In the genomic region with DNA sequence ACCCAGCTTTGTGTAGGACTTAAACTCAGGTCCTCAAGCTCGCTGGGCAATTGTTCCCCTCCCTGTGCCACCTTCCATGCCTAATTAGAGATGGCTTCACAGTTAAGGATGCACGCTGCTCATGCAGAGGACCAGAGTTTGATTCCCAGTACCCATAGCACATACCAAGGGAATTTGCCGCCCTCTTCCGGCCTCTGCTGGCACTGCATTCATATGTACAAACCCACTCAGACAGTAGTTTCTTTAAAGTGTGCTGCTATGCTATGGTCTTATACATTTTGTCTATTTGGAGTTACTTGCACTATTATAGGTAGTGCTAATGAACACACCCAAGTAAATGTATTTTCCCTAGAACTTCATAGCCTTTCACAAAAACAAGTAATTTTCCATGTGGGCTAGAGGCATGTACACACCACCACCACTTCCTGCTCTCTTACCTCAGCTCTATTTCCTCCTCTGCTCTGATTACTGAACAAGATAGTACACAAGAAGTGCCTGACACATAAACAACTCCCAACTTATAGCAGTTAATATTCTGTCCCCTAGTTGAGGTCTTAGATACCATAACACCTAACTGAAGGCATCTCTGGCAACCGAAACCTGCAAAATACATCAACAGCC, we compare ENCODE assay signal across 11 mouse cellular contexts. TPM values are rescaled to one million over a fixed set of nuclear protein-coding genes. Genes with fewer than 3 reads are reported as not detected.
DNase-seq lines count a peak whose midpoint lies in the region; ATAC-seq and TF ChIP-seq lines count a peak whose summit lies in the region.
"Had no signal": no experiment of that assay in that cellular context is flagged by ENCODE, and none has a peak within 500 bp of the region (broad histone marks: within the 10 kb centered on the region; RNA-seq: fewer than 3 reads in every experiment).

No protein-coding gene starts in this region.

- no peak for DNase-seq in midbrain, postnatal 0 days (ENCODE audit: low spot score)
- peak; percentile 65 for DNase-seq in ZHBTc4 (ENCODE audit: low read depth, low spot score)
- no peak for DNase-seq in left cerebral cortex, adult 18-20 months (ENCODE audit: low spot score in 2 of 2)
- DNase-seq in embryo, embryonic 9.5 days (ENCODE audit: extremely low spot score), result no peak
- DNase-seq in heart, adult 11 months, result no peak
- DNase-seq in cerebellum, adult 9-11 months, result no peak
- DNase-seq: kidney, postnatal 36 days had no signal

- no peaks in the 10 kb centered on the region for H3K27me3 ChIP-seq in midbrain, postnatal 0 days (ENCODE audit: insufficient read depth, low read length)
- no peaks in the 10 kb centered on the region for H3K27me3 ChIP-seq in midbrain, embryonic 16.5 days (ENCODE audit: control insufficient read depth, insufficient read depth, low read depth, low read length)
- H3K27me3 ChIP-seq in liver, embryonic 12.5 days (replicated peaks), result no peaks in the 10 kb centered on the region
- H3K27me3 ChIP-seq: limb, embryonic 13.5 days had no signal

- H3K9me3 ChIP-seq in midbrain, postnatal 0 days (ENCODE audit: low read length), result no peaks in the 10 kb centered on the region
- no peaks in the 10 kb centered on the region for H3K9me3 ChIP-seq in midbrain, embryonic 16.5 days (replicated peaks; ENCODE audit: control insufficient read depth, low read length, poor library complexity, severe bottlenecking)
- H3K9me3 ChIP-seq in liver, embryonic 12.5 days (replicated peaks), result no peaks in the 10 kb centered on the region
- H3K9me3 ChIP-seq: limb, embryonic 13.5 days had no signal

- peak; percentile 37 for TF ChIP-seq CTCF in midbrain, postnatal 0 days (IDR thresholded peaks at IDR 0.05)

- H3K4me1 ChIP-seq in midbrain, postnatal 0 days (ENCODE audit: insufficient read depth, low read length), result no peaks in the 10 kb centered on the region
- peaks cover 2% of the 10 kb centered on the region for H3K4me1 ChIP-seq in midbrain, embryonic 16.5 days (ENCODE audit: control insufficient read depth, insufficient read depth, low read length)
- H3K4me1 ChIP-seq in liver, embryonic 12.5 days, result peaks cover 20% of the 10 kb centered on the region

- WGBS in midbrain, postnatal 0 days, result 81% methylated on average over 5 of the region's 5 CpGs
- WGBS in midbrain, embryonic 16.5 days, result 78% methylated on average over 5 of the region's 5 CpGs
- 53% methylated on average over 5 of the region's 5 CpGs for WGBS in liver, embryonic 12.5 days (ENCODE audit: insufficient replicate concordance)

- H3K27ac ChIP-seq in midbrain, postnatal 0 days (ENCODE audit: low read depth, low read length), result no peak overlapping the region
- no peak overlapping the region for H3K27ac ChIP-seq in midbrain, embryonic 16.5 days (ENCODE audit: low read length)
- H3K27ac ChIP-seq in liver, embryonic 12.5 days, result peak overlapping the region; percentile 37; the same call in 1 of the 2 replicates

- H3K36me3 ChIP-seq in midbrain, postnatal 0 days (ENCODE audit: insufficient read depth, low read length), result no peaks in the 10 kb centered on the region
- H3K36me3 ChIP-seq in midbrain, embryonic 16.5 days (ENCODE audit: control insufficient read depth, insufficient read depth, low read length), result no peaks in the 10 kb centered on the region
- no peaks in the 10 kb centered on the region for H3K36me3 ChIP-seq in liver, embryonic 12.5 days
- H3K36me3 ChIP-seq: limb, embryonic 13.5 days had no signal

- no peak overlapping the region for H3K9ac ChIP-seq in midbrain, postnatal 0 days (replicated peaks; ENCODE audit: low read length, poor library complexity, severe bottlenecking)
- H3K9ac ChIP-seq in midbrain, embryonic 16.5 days (ENCODE audit: low read depth, low read length), result no peak overlapping the region
- no peak overlapping the region for H3K9ac ChIP-seq in liver, embryonic 12.5 days
- H3K9ac ChIP-seq: limb, embryonic 13.5 days had no signal

- H3K4me3 ChIP-seq in midbrain, postnatal 0 days (ENCODE audit: low read depth, low read length), result no peak overlapping the region
- H3K4me3 ChIP-seq in midbrain, embryonic 16.5 days (ENCODE audit: low read depth, low read length), result no peak overlapping the region
- no peak overlapping the region for H3K4me3 ChIP-seq in liver, embryonic 12.5 days
- H3K4me3 ChIP-seq: limb, embryonic 13.5 days had no signal

- no peak overlapping the region for H3K4me2 ChIP-seq in midbrain, postnatal 0 days (ENCODE audit: low read depth, low read length, poor library complexity, severe bottlenecking)
- no peak overlapping the region for H3K4me2 ChIP-seq in midbrain, embryonic 16.5 days (ENCODE audit: low read length)
- no peak overlapping the region for H3K4me2 ChIP-seq in liver, embryonic 12.5 days
- H3K4me2 ChIP-seq: limb, embryonic 13.5 days had no signal

- ATAC-seq in midbrain, postnatal 0 days (ENCODE audit: low FRiP score), result no peak
- no peak for ATAC-seq in midbrain, embryonic 16.5 days
- ATAC-seq in liver, embryonic 12.5 days, result peak; percentile 17; the same call in 1 of the 2 replicates
- ATAC-seq: forebrain, embryonic 16.5 days had no signal

RNA-seq across cellular contexts. Expression of a gene that starts 57.4 kb away (rescaled TPM):
- total RNA-seq in midbrain, postnatal 0 days (2014; rRNA removed), result 32.7 and 34.5 TPM in 2 replicates
- 25.4 and 27.6 TPM in 2 replicates for polyA plus RNA-seq in midbrain, postnatal 0 days (2015; fragmentation: Nextera tagmentation; extraction: Ambion mirVana)
- 38.7 and 42.6 TPM in 2 replicates for polyA plus RNA-seq in midbrain, embryonic 16.5 days (2015; fragmentation: Nextera tagmentation; extraction: Ambion mirVana)
- 109 and 111 TPM in 2 replicates for polyA plus RNA-seq in liver, embryonic 12.5 days (2016; fragmentation: Nextera tagmentation; extraction: Ambion mirVana)
- 10 to 100 TPM; 51.7 to 56.8 TPM for total RNA-seq in left cerebral cortex, adult 18-20 months (2021)
